Mouse (Mus musculus) small intestine, adult 2 months (tissue): Measurements from ENCODE around the gene Adam23. TPM values are rescaled to one million over a fixed set of nuclear protein-coding genes. Genes with fewer than 3 reads are reported as not detected.

ENCODE experiments used
- H3K27ac ChIP-seq: fragments of 200-500 bp; 2 replicates; pipeline ENCODE4 v1.5.1; 2012; ENCODE audit warnings: low read depth, low read length, control low read depth, inconsistent platforms; ENCODE audit not compliant: insufficient read depth
- H3K27me3 ChIP-seq: fragments of 200-500 bp; 2 replicates; pipeline ENCODE4 v1.6.1; 2012; ENCODE audit warnings: mild to moderate bottlenecking, moderate library complexity, low read length, inconsistent platforms; ENCODE audit not compliant: control insufficient read depth, insufficient read depth
- H3K36me3 ChIP-seq: fragments of 200-500 bp; 2 replicates; pipeline ENCODE4 v1.6.1; 2012; ENCODE audit warnings: mild to moderate bottlenecking, low read length, control low read depth, inconsistent platforms; ENCODE audit not compliant: control insufficient read depth, insufficient read depth
- H3K4me1 ChIP-seq: fragments of 200-500 bp; 2 replicates; pipeline ENCODE4 v1.6.1; 2012; ENCODE audit warnings: low read length, inconsistent platforms, mixed read lengths; ENCODE audit not compliant: control insufficient read depth, insufficient read depth, insufficient read length
- H3K4me3 ChIP-seq: fragments of 200-500 bp; 2 replicates; pipeline ENCODE4 v1.5.1; 2012; ENCODE audit warnings: low read depth, mild to moderate bottlenecking, control low read depth, inconsistent platforms, low read length, moderate library complexity
- CTCF ChIP-seq: fragments of 200-500 bp; IDR thresholded peaks from 2 replicates; pipeline ENCODE4 v1.5.1; 2012; ENCODE audit warnings: low read depth, mild to moderate bottlenecking, control low read depth, inconsistent platforms, low read length, moderate library complexity, mixed read lengths; ENCODE audit not compliant: insufficient replicate concordance, insufficient read length; ENCODE audit errors: extremely low read depth
- POLR2A ChIP-seq: fragments of 200-500 bp; IDR thresholded peaks from 2 replicates; pipeline ENCODE4 v1.6.1; 2012; ENCODE audit warnings: low read depth, mild to moderate bottlenecking, control low read depth, inconsistent platforms, low read length, moderate library complexity
- WGBS: fragments of 180-500 bp; shearing (Covaris S2); methylation state at CpG from one replicate; pipeline ENCODE4 v1.1.7; 2018; 5-methylcytosine and 5-hydroxymethylcytosine counted together
- polyA plus RNA-seq: library from polyadenylated mRNA; depleted of rRNA; stranded (reverse); fragments of >200 nt; gene quantifications from 2 replicates; pipeline ENCODE4 v1.2.3, GENCODE M21; 2012

Gene Adam23
- polyA plus RNA-seq, 1 experiment = 0.63 TPM

- Histone ChIP-seq H3K4me1 (no peaks in the 10 kb centered on the region), H3K36me3 (no peaks in the 10 kb centered on the region), H3K27me3 (no peaks in the 10 kb centered on the region), H3K27ac (no peak overlapping the region), H3K4me3 (no peak overlapping the region)
- TF ChIP-seq POLR2A = no peak
- no peak for TF ChIP-seq CTCF
- WGBS = 62% methylated on average over 7 of the region's 7 CpGs
Measured at GRCm38 (mm10) chr1:63434052-63434451, 11.6 kb upstream of the Adam23 start.

- no peak overlapping the region for H3K27ac ChIP-seq
- H3K4me3 ChIP-seq = no peak overlapping the region
- H3K27me3 ChIP-seq = no peaks in the 10 kb centered on the region
- H3K36me3 ChIP-seq = no peaks in the 10 kb centered on the region
- no peaks in the 10 kb centered on the region for H3K4me1 ChIP-seq
- no peak for TF ChIP-seq POLR2A
- no peak for TF ChIP-seq CTCF
- WGBS = 15% methylated on average over 3 of the region's 3 CpGs
Measured at GRCm38 (mm10) chr1:63437529-63437928, 8.2 kb upstream of the Adam23 start.

- H3K27ac ChIP-seq = no peak overlapping the region
- WGBS = 61% methylated on average over 2 of the region's 2 CpGs
- H3K36me3 ChIP-seq = no peaks in the 10 kb centered on the region
- H3K4me1 ChIP-seq = no peaks in the 10 kb centered on the region
- TF ChIP-seq POLR2A (no peak), CTCF (no peak)
- no peak overlapping the region for H3K4me3 ChIP-seq
- peaks cover 15% of the 10 kb centered on the region for H3K27me3 ChIP-seq
Measured at GRCm38 (mm10) chr1:63442186-63442585, 3.5 kb upstream of the Adam23 start.

GRCm38 (mm10) chr1:63442616-63443015 is 3.1 kb upstream of the Adam23 start:
- peaks cover 15% of the 10 kb centered on the region for H3K27me3 ChIP-seq
- TF ChIP-seq CTCF (no peak), POLR2A (no peak)
- no peak overlapping the region for H3K27ac ChIP-seq
- no peaks in the 10 kb centered on the region for H3K36me3 ChIP-seq
- 46% methylated on average over 4 of the region's 4 CpGs for WGBS
- no peaks in the 10 kb centered on the region for H3K4me1 ChIP-seq
- H3K4me3 ChIP-seq = no peak overlapping the region

GRCm38 (mm10) chr1:63445149-63445609 is 512 bp upstream of the Adam23 start:
- Histone ChIP-seq H3K4me3 (no peak overlapping the region), H3K27me3 (peaks cover 15% of the 10 kb centered on the region), H3K27ac (no peak overlapping the region), H3K36me3 (no peaks in the 10 kb centered on the region), H3K4me1 (no peaks in the 10 kb centered on the region)
- WGBS = 61% methylated on average over 10 of the region's 10 CpGs
- TF ChIP-seq POLR2A = no peak
- TF ChIP-seq CTCF = no peak

GRCm38 (mm10) chr1:63446047-63446704 is 485 bp downstream of the Adam23 start:
- TF ChIP-seq POLR2A (no peak), CTCF (no peak)
- 4% methylated on average over 67 of the region's 68 CpGs for WGBS
- H3K27me3 ChIP-seq = peaks cover 15% of the 10 kb centered on the region
- no peak overlapping the region for H3K27ac ChIP-seq
- H3K4me1 ChIP-seq = no peaks in the 10 kb centered on the region
- peak overlapping the region; percentile 30 for H3K4me3 ChIP-seq
- no peaks in the 10 kb centered on the region for H3K36me3 ChIP-seq

- H3K27me3 ChIP-seq = peaks cover 15% of the 10 kb centered on the region
- H3K4me3 ChIP-seq = no peak overlapping the region
- H3K27ac ChIP-seq = no peak overlapping the region
- 72% methylated on average over 2 of the region's 2 CpGs for WGBS
- H3K4me1 ChIP-seq = no peaks in the 10 kb centered on the region
- no peaks in the 10 kb centered on the region for H3K36me3 ChIP-seq
- TF ChIP-seq CTCF (no peak), POLR2A (no peak)
Measured at GRCm38 (mm10) chr1:63446721-63447120, 1.0 kb downstream of the Adam23 start.

- H3K27ac ChIP-seq = no peak overlapping the region
- peaks cover 15% of the 10 kb centered on the region for H3K27me3 ChIP-seq
- 65% methylated on average over 4 of the region's 4 CpGs for WGBS
- no peak for TF ChIP-seq CTCF
- no peak for TF ChIP-seq POLR2A
- no peaks in the 10 kb centered on the region for H3K36me3 ChIP-seq
- H3K4me3 ChIP-seq = no peak overlapping the region
- H3K4me1 ChIP-seq = no peaks in the 10 kb centered on the region
Measured at GRCm38 (mm10) chr1:63450091-63450490, 4.4 kb downstream of the Adam23 start.
